Mouse (Mus musculus) lung, adult 18-20 months (tissue): ENCODE measurements at regions not wholly inside any gene's neighbourhood (a gene's known extent, or its start where the extent isn't known, plus 50 kb on each side); places are given as distances from the start of the nearest gene placed in this dataset.

Experiments
- DNase-seq, 2 experiments: peaks; one replicate each; pipeline ENCODE4 v3.0.0; 2022; ENCODE audit warnings: mixed read lengths in 2 of 2

- DNase-seq: no peak
Measured at GRCm38 (mm10) chr5:12927247-12927646, 198.0 kb upstream of the Sema3a start.

GRCm38 (mm10) chr5:12937052-12937451 lies 188.2 kb upstream of the Sema3a start:
- DNase-seq: no peak

- DNase-seq: no peak
Measured at GRCm38 (mm10) chr5:12938162-12938852, 186.9 kb upstream of the Sema3a start.

GRCm38 (mm10) chr5:12944554-12944953 lies 180.7 kb upstream of the Sema3a start:
- no peak for DNase-seq

- no peak for DNase-seq
Measured at GRCm38 (mm10) chr5:12948472-12948871, 176.7 kb upstream of the Sema3a start.

GRCm38 (mm10) chr5:12970987-12971386 lies 154.2 kb upstream of the Sema3a start:
- no peak for DNase-seq

- no peak for DNase-seq
Measured at GRCm38 (mm10) chr5:12973701-12974100, 151.5 kb upstream of the Sema3a start.

- no peak for DNase-seq
Measured at GRCm38 (mm10) chr5:12976015-12976742, 149.0 kb upstream of the Sema3a start.

GRCm38 (mm10) chr5:12977875-12978274 lies 147.3 kb upstream of the Sema3a start:
- DNase-seq: no peak

- no peak for DNase-seq
Measured at GRCm38 (mm10) chr5:12993826-12994225, 131.4 kb upstream of the Sema3a start.

GRCm38 (mm10) chr5:12997440-12997839 lies 127.8 kb upstream of the Sema3a start:
- DNase-seq: no peak

GRCm38 (mm10) chr5:13007132-13007531 lies 118.1 kb upstream of the Sema3a start:
- DNase-seq: no peak

- peak in 1 of 2 experiments; percentile 0 for DNase-seq
Measured at GRCm38 (mm10) chr5:13022270-13022669, 102.9 kb upstream of the Sema3a start.

- DNase-seq: no peak
Measured at GRCm38 (mm10) chr5:13033332-13033731, 91.9 kb upstream of the Sema3a start.

- no peak for DNase-seq
Measured at GRCm38 (mm10) chr5:13036127-13036526, 89.1 kb upstream of the Sema3a start.

GRCm38 (mm10) chr5:13058883-13059423 lies 66.3 kb upstream of the Sema3a start:
- DNase-seq: no peak

- DNase-seq: no peak
Measured at GRCm38 (mm10) chr5:13066942-13067341, 58.3 kb upstream of the Sema3a start.
